Mouse (Mus musculus) ovary, postnatal 14 days (tissue): ENCODE data around the gene Srprb.

ENCODE experiments used
- DNase-seq: peaks from one replicate; pipeline ENCODE4 v3.0.0; 2022; ENCODE audit warnings: low spot score

Gene Srprb

GRCm38 (mm10) chr9:103201561-103202260 lies at the start of gene Srprb:
Gene Srprb, minus strand, starts transcription at chr9:103202137.
- DNase-seq = peak; percentile 88

- no peak for DNase-seq
Observed at GRCm38 (mm10) chr9:103248618-103249017, 46.7 kb upstream of the Srprb start.

GRCm38 (mm10) chr9:103246526-103247168 lies 44.7 kb upstream of the Srprb start:
- no peak for DNase-seq

- DNase-seq = no peak
Observed at GRCm38 (mm10) chr9:103243640-103244039, 41.7 kb upstream of the Srprb start.

GRCm38 (mm10) chr9:103241206-103241605 lies 39.3 kb upstream of the Srprb start:
- DNase-seq = no peak

GRCm38 (mm10) chr9:103239471-103239870 lies 37.5 kb upstream of the Srprb start:
- DNase-seq = no peak

- DNase-seq = no peak
Observed at GRCm38 (mm10) chr9:103234565-103235165, 32.7 kb upstream of the Srprb start.

- no peak for DNase-seq
Observed at GRCm38 (mm10) chr9:103234059-103234458, 32.1 kb upstream of the Srprb start.

- DNase-seq = no peak
Observed at GRCm38 (mm10) chr9:103233006-103233395, 31.1 kb upstream of the Srprb start.

- DNase-seq = no peak
Observed at GRCm38 (mm10) chr9:103232232-103233005, 30.5 kb upstream of the Srprb start.

GRCm38 (mm10) chr9:103230151-103230951 lies 28.4 kb upstream of the Srprb start, which contains the start of the genes Gm20425 and Trf:
Gene Gm20425, minus strand, starts transcription at chr9:103230307.
Gene Trf, minus strand, starts transcription at chr9:103230444.
- peak; percentile 20 for DNase-seq

- DNase-seq = no peak
Observed at GRCm38 (mm10) chr9:103229037-103229867, 27.3 kb upstream of the Srprb start.

GRCm38 (mm10) chr9:103228370-103229003 lies 26.6 kb upstream of the Srprb start:
- DNase-seq = no peak

GRCm38 (mm10) chr9:103227760-103228159 lies 25.8 kb upstream of the Srprb start:
- no peak for DNase-seq

- DNase-seq = peak; percentile 22
Observed at GRCm38 (mm10) chr9:103226806-103227205, 24.9 kb upstream of the Srprb start.

GRCm38 (mm10) chr9:103225464-103225863 lies 23.5 kb upstream of the Srprb start:
- no peak for DNase-seq

GRCm38 (mm10) chr9:103224721-103225120 lies 22.8 kb upstream of the Srprb start:
- DNase-seq = no peak

- DNase-seq = no peak
Observed at GRCm38 (mm10) chr9:103214281-103214680, 12.3 kb upstream of the Srprb start.

- DNase-seq = no peak
Observed at GRCm38 (mm10) chr9:103213631-103214030, 11.7 kb upstream of the Srprb start.
